Mouse (Mus musculus): ENCODE results near the gene Cdh22. TPM values are rescaled to one million over a fixed set of nuclear protein-coding genes. Genes with fewer than 3 reads are reported as not detected.

The Cdh22 gene
- total RNA-seq, 2 experiments from 2014 or later: 0.08 to 0.18 TPM

- DNase-seq: no peak
Measured at GRCm38 (mm10) chr2:165207689-165208088, 27.0 kb downstream of the Cdh22 start.

- DNase-seq: no peak
Measured at GRCm38 (mm10) chr2:165207086-165207485, 27.6 kb downstream of the Cdh22 start.

DNA sequence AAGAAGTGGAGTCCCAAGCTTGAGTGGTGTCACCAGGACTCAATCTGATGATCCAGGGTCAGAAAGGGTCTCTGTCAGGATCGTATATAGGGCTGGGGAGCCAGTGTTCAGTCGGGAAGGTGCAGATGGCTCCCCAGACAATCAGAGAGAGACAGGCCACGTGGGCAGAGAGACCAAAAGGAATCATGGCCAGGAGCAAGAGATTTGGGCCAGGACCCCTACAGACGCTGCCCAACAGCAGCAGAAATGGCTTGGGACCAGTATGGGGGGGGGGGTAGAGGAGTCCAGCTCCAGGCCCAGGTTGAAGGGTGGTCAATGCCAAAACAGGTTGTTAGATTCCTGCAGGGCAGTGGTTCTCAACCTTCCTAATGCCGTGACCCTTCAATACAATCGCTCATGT lies 29.2 kb downstream of the Cdh22 start:
- DNase-seq: no peak

DNA sequence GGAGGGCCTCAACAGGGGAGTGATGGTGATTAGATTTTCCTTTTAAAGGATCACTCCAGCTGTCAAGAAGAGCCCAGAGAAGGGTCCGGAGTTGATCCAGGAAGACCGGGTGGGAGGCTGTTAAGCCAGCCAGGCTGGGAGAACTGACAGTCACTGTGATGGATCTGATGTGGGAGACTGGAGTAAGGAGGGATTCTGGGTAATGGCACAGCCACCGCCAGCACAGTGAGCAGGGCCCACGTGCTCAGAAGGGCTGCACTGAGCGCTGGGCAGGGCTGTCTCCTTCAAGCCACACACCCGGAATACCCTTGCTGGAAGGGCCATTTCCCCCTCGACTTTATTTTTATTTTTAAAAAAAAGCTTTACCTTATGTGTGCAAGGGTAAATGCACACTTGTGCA lies 29.7 kb downstream of the Cdh22 start:
- DNase-seq: no peak

GRCm38 (mm10) chr2:165201761-165202751 lies 32.6 kb downstream of the Cdh22 start:
- DNase-seq: no peak

GRCm38 (mm10) chr2:165197546-165197945 lies 37.1 kb downstream of the Cdh22 start:
- DNase-seq: no peak

DNA sequence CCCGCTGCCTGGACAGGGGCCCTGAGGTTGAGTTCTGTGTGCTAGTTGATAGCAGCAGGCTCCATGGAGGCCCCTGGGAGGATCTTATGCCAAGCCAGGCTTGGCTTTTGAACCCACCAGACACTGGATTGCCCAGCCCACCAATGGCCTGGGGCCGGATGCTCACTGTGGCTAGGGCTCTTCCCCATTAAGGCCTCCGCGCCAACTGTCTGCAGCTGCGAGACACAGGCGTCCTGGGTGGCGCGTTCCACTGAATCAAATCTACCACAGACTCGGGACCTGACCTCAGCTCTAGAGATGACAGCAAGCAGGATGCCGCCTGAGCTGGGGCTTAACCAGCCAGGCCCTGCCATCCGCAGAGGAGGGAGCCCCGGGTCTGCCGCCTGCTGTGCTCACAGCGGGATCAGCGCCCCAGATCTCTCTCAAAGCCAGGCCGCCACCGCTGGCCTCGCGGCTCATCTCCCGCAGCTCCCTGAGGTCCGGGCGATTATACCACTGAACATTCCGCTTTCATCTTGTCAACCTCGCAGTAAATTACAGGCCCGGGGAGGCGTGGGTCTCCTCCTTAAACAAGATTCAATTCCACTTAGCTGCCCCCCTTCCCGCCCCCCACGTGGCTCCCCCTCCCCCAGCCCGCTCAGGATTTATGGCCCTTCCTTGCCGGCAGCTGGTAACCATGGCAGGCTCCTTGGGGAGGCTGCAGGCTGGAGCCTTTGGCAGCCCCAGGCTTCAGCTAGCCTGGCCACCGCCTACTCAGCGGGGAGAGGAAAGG lies 39.1 kb downstream of the Cdh22 start:
- no peak for DNase-seq

- DNase-seq: no peak
Measured at GRCm38 (mm10) chr2:165191483-165191882, 43.2 kb downstream of the Cdh22 start.

GRCm38 (mm10) chr2:165189546-165189945 lies 45.1 kb downstream of the Cdh22 start:
- DNase-seq: no peak

- no peak for DNase-seq
Measured at GRCm38 (mm10) chr2:165187648-165188380, 46.8 kb downstream of the Cdh22 start.

DNA sequence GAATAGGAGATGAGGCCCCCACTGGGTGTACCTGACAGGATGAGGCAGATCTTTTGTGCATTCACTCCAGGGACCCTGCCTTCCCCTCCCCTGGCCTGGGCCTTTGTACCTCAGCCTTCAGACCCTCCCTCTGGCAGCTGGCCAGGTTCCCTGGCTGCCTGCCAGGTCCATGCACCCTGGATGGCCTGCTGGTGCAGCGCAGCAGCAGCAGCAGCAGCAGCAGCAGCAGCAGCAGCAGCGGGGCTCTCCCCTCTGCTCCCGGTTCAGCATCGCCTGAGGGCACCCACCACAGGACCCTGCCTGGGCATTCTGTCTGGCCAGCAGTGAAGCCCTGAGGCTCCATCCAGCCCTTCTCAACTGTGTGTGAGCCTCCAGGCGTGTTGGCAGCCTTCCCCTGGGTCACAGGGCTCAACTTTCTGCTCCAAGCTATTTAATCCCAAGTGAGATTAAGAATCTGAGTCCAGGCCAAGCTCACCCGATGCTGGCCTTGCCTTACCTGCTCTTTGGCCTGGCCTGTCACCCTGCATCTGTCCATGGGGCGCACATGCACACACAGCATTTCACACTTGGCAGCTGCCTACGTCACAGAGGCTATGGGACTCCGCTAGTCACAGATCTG lies 50.5 kb downstream of the Cdh22 start:
- peak; percentile 15 for DNase-seq

GRCm38 (mm10) chr2:165182085-165182976 lies 52.3 kb downstream of the Cdh22 start:
- no peak for DNase-seq

GRCm38 (mm10) chr2:165179231-165179630 lies 55.4 kb downstream of the Cdh22 start:
- DNase-seq: no peak

- no peak for DNase-seq
Measured at GRCm38 (mm10) chr2:165176965-165177364, 57.7 kb downstream of the Cdh22 start.

GRCm38 (mm10) chr2:165166664-165167435 lies 67.8 kb downstream of the Cdh22 start:
- no peak for DNase-seq

GRCm38 (mm10) chr2:165162221-165162620 lies 72.4 kb downstream of the Cdh22 start:
- no peak for DNase-seq

DNA sequence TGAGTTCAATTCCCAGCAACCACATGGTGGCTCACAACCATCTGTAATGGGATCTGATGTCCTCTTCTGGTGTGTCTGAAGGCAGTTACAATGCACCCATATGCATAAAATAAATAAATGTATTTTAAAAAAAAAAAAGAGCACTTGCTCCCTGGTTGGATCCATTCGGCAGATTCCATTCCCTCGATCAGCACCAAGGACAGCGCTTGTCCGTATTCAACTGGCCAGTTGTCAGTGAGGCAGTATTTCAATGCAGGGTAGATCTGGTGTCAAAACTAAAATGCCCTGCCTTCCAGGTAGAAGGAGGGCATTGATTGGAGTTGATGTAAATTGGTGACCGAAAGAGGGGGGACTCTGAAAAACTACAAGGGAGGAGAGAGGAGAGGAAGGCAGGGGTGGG lies 74.2 kb downstream of the Cdh22 start:
- DNase-seq: no peak

DNA sequence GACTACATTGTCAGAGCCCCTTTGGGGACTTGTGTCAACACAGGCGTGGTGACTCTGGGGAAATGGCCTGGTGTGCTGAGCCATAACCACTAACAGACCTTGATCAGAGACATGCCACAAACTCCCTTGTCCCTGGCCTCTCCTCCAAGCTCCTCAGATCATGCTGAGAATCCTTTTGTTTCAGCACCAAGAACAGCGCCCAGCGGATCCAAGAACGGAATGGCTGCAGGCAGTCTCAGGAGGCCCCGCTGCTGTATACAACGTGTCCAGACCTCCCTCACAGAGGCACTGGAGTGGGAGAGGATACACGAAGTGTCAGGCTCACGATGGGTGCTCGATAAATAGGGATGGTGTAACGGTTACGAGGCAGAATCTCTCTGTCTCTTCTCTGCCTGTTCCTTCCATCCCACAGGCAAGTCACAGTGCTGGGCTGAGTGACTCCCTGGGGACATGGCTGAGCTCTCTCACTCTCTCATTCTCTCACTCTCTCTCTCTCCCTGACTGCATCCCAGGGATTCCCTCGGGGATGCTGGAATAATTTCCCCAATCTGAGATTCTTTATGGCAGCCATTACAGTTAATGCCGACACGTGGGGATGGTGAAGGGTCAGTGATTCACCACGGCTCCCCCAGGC lies 75.5 kb downstream of the Cdh22 start:
- DNase-seq: no peak

DNA sequence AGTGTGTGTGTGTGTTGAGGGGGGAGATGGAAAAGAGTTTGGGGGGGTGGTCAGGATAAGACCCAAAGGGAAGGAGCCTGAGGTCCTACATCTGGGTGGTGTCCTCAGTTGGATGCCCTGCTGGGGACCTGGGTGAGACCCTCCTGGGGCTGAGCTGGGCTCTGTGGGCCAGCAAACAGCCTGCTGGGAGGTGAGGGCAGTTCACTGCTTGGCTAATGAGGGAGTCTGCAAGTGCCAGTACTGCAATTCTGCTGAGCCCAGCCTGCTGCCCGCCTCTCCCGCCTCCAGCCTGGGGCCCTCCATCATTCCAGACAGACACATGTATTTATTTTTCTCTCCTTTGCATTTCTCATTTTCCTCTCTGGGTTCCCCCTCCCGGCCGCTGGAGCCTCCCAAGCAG lies 76.3 kb downstream of the Cdh22 start:
- DNase-seq: no peak

GRCm38 (mm10) chr2:165157900-165158299 lies 76.8 kb downstream of the Cdh22 start:
- no peak for DNase-seq

Data from gastrocnemius, postnatal 25 days (tissue).